Mouse (Mus musculus) heart, adult 2 months (tissue): ENCODE data around the gene Stard3nl. TPM values are rescaled to one million over a fixed set of nuclear protein-coding genes. Genes with fewer than 3 reads are reported as not detected.

ENCODE experiments used
- DNase-seq, 2 experiments: peaks; one replicate each; pipeline ENCODE4 v3.0.0; 2021
- H3K27ac ChIP-seq: fragments of 200-600 bp; 2 replicates; pipeline ENCODE4 v1.8.1; 2022
- H3K27me3 ChIP-seq: fragments of 200-500 bp; 2 replicates; pipeline ENCODE4 v1.6.1; 2012; ENCODE audit warnings: mild to moderate bottlenecking, low read length, inconsistent platforms, mixed read lengths; ENCODE audit not compliant: control insufficient read depth, insufficient read depth
- H3K36me3 ChIP-seq: fragments of 200-500 bp; 2 replicates; pipeline ENCODE4 v1.6.1; 2012; ENCODE audit warnings: low read length, inconsistent platforms; ENCODE audit not compliant: control insufficient read depth, insufficient read depth
- H3K4me1 ChIP-seq: fragments of 200-500 bp; 2 replicates; pipeline ENCODE4 v1.6.1; 2011; ENCODE audit warnings: low read length; ENCODE audit not compliant: control insufficient read depth, insufficient read depth
- H3K4me3 ChIP-seq: fragments of 200-600 bp; 2 replicates; pipeline ENCODE4 v1.8.1; 2022
- H3K79me2 ChIP-seq: fragments of 200-500 bp; replicated peaks from 2 replicates; pipeline ENCODE4 v1.6.1; 2012; ENCODE audit warnings: mild to moderate bottlenecking, inconsistent platforms, low read length, moderate library complexity, mixed read lengths; ENCODE audit not compliant: control insufficient read depth, insufficient read depth
- H3K9ac ChIP-seq: fragments of 200-500 bp; 2 replicates; pipeline ENCODE4 v1.6.1; 2012; ENCODE audit warnings: low read depth, mild to moderate bottlenecking, control low read depth, inconsistent platforms, low read length, mixed read lengths
- CTCF ChIP-seq: fragments of 200-600 bp; IDR thresholded peaks from 2 replicates; pipeline ENCODE4 v1.8.1; 2022; ENCODE audit warnings: antibody characterized with exemption, mild to moderate bottlenecking, moderate library complexity
- EP300 ChIP-seq: fragments of 200-500 bp; IDR thresholded peaks from 2 replicates; pipeline ENCODE4 v1.6.1; 2011; ENCODE audit warnings: low read depth, low read length, control low read depth; ENCODE audit not compliant: insufficient read depth
- POLR2A ChIP-seq: fragments of 200-500 bp; IDR thresholded peaks from 2 replicates; pipeline ENCODE4 v1.6.1; 2011; ENCODE audit warnings: mild to moderate bottlenecking, low read depth, low read length, control low read depth; ENCODE audit not compliant: insufficient read depth
- WGBS: fragments of 180-500 bp; shearing (Covaris S2); methylation state at CpG from one replicate; pipeline ENCODE4 v1.1.7; 2018; 5-methylcytosine and 5-hydroxymethylcytosine counted together
- intact Hi-C: fragments of 180-260 bp; cut with DNase I; formaldehyde crosslinking; loops from one replicate; pipeline ENCODE4 v1.15.1; 2025
- long read RNA-seq: library from polyadenylated mRNA; stranded (forward); transcript quantifications from one replicate; pipeline ENCODE4 v2.0.0, GENCODE M21; 2021
- polyA plus RNA-seq: library from polyadenylated mRNA; depleted of rRNA; stranded (reverse); fragments of >200 nt; gene quantifications from 2 replicates; pipeline ENCODE4 v1.2.3, GENCODE M21; 2012; rRNA removed
- total RNA-seq, 2 experiments: library from RNA; stranded (reverse); gene quantifications; 2 replicates each; pipeline ENCODE4 v1.2.3; 2021

The Stard3nl gene
- total RNA-seq = 10 to 100 TPM; 13.3 to 14.6 TPM
- polyA plus RNA-seq = 14.6 and 20.4 TPM in 2 replicates
- long read RNA-seq, transcript Stard3nl-201 (9 exons, 1,327 nt) = major isoform, 17 of 19 reads
- long read RNA-seq, partial matches to known transcripts = 0 of 19 reads
- long read RNA-seq, other reads (novel, unspliced or antisense) = 0 of 19 reads

- Histone ChIP-seq H3K27me3 (no peaks in the 10 kb centered on the region), H3K9ac (peak within 1 kb of the TSS; percentile 95), H3K36me3 (peaks cover 4% of the 10 kb centered on the region), H3K79me2 (no peaks in the 10 kb centered on the region), H3K27ac (peak within 1 kb of the TSS; percentile 95), H3K4me3 (peak within 1 kb of the TSS; percentile 82), H3K4me1 (peaks cover 2% of the 10 kb centered on the region)
- intact Hi-C loops = loop anchor here (5.0 kb wide), 1 partner anchor 34 kb away; no protein-coding TSS in a partner anchor
- peak; percentile 78 for TF ChIP-seq POLR2A
- TF ChIP-seq EP300 = 0 out of 2 replicates have a peak, but pooled peaks have one; percentile 12
- TF ChIP-seq CTCF = no peak; the same call in 1 of the 2 replicates
- under 1% methylated on average over 37 of the region's 37 CpGs for WGBS
- peak; percentile 99 for DNase-seq
Observed at GRCm38 (mm10) chr13:19395688-19396354, at the start of gene Stard3nl. Stard3nl (minus strand) TSS chr13:19395795.

- Histone ChIP-seq H3K79me2 (no peaks in the 10 kb centered on the region), H3K4me3 (no peak overlapping the region), H3K27me3 (no peaks in the 10 kb centered on the region), H3K9ac (no peak overlapping the region), H3K4me1 (no peaks in the 10 kb centered on the region), H3K27ac (no peak overlapping the region), H3K36me3 (no peaks in the 10 kb centered on the region)
- 72% methylated on average over 10 of the region's 10 CpGs for WGBS
- intact Hi-C loops = loop anchor here (2.0 kb wide), 1 partner anchor 73 kb away; no protein-coding TSS in a partner anchor
- DNase-seq = peak in 1 of 2 experiments; percentile 36
- TF ChIP-seq POLR2A (no peak), EP300 (no peak), CTCF (peak; percentile 79)
Observed at GRCm38 (mm10) chr13:19438040-19438439, 42.4 kb upstream of the Stard3nl start.

DNA sequence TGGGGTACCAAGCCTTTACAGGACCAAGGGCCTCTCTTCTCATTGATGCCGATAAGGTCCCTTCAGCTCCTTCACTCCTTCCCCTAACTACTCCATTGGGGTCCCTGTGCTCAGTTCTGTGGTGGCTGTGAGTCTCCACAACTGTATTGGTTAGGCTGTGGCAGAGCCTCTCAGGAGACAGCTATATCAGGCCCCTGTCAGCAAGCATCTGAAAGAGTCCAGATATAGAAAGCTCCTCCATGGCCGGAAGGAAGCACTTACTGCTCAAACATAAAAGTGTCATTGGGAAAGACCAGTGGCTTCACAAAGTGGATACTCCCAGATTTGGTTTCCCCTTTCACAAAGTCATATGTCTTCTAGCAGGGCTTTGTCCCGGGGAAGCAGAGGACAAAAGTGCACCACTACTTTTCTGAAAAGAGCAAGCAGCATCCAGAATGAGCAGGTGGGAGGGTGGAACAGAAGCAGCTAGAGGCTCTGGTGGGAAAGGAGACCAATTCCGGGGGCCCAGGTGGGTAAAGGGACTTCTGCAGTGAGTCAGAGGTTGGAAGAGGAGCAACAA lies 34.3 kb upstream of the Stard3nl start:
- Histone ChIP-seq H3K4me3 (no peak overlapping the region), H3K79me2 (no peaks in the 10 kb centered on the region), H3K27me3 (no peaks in the 10 kb centered on the region), H3K36me3 (no peaks in the 10 kb centered on the region), H3K27ac (no peak overlapping the region), H3K4me1 (no peaks in the 10 kb centered on the region; the same call in 1 of the 2 replicates), H3K9ac (no peak overlapping the region)
- 36% methylated on average over 4 of the region's 4 CpGs for WGBS
- no peak for DNase-seq
- intact Hi-C loops = no loop called here
- no peak for TF ChIP-seq EP300
- no peak for TF ChIP-seq POLR2A
- no peak for TF ChIP-seq CTCF

GRCm38 (mm10) chr13:19428076-19428475 lies 32.5 kb upstream of the Stard3nl start:
- DNase-seq = no peak
- H3K4me3 ChIP-seq = no peak overlapping the region
- H3K4me1 ChIP-seq = no peaks in the 10 kb centered on the region; the same call in 1 of the 2 replicates
- no peaks in the 10 kb centered on the region for H3K36me3 ChIP-seq
- H3K27ac ChIP-seq = no peak overlapping the region
- no peaks in the 10 kb centered on the region for H3K79me2 ChIP-seq
- 81% methylated on average over 5 of the region's 5 CpGs for WGBS
- intact Hi-C loops = no loop called here
- no peak overlapping the region for H3K9ac ChIP-seq
- no peak for TF ChIP-seq POLR2A
- no peak for TF ChIP-seq CTCF
- TF ChIP-seq EP300 = no peak
- H3K27me3 ChIP-seq = no peaks in the 10 kb centered on the region

DNA sequence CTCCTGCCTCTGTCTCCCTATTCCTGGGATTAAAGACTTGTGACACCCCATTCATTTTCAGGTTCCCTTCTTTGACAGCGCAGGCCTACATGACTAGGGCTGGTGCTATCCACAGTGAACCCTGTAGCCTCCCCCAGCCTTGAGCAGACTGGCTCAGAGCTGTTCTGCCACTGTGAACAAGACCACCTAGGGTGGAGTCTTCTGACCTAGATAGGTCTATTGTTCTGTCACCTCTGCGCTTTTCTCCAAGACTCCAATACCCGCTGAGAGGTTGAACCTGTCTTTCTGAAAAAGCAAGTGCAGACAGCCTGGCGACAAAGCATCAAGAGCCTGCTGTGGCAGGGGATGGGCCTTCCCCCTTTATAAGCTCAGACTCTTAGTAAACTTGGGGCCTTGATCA lies 29.0 kb upstream of the Stard3nl start:
- Histone ChIP-seq H3K4me3 (no peak overlapping the region), H3K9ac (no peak overlapping the region), H3K27me3 (no peaks in the 10 kb centered on the region), H3K27ac (no peak overlapping the region), H3K79me2 (no peaks in the 10 kb centered on the region), H3K36me3 (no peaks in the 10 kb centered on the region), H3K4me1 (no peaks in the 10 kb centered on the region)
- 91% methylated on average over 4 of the region's 4 CpGs for WGBS
- TF ChIP-seq CTCF = no peak
- no peak for TF ChIP-seq POLR2A
- no peak for TF ChIP-seq EP300
- no peak for DNase-seq
- intact Hi-C loops = no loop called here

- H3K36me3 ChIP-seq = no peaks in the 10 kb centered on the region
- DNase-seq = no peak
- 77% methylated on average over 1 of the region's 1 CpGs for WGBS
- intact Hi-C loops = no loop called here
- H3K27ac ChIP-seq = no peak overlapping the region
- H3K4me1 ChIP-seq = no peaks in the 10 kb centered on the region
- no peaks in the 10 kb centered on the region for H3K27me3 ChIP-seq
- no peak for TF ChIP-seq EP300
- no peak for TF ChIP-seq POLR2A
- no peak for TF ChIP-seq CTCF
- no peak overlapping the region for H3K9ac ChIP-seq
- H3K4me3 ChIP-seq = no peak overlapping the region
- no peaks in the 10 kb centered on the region for H3K79me2 ChIP-seq
Observed at GRCm38 (mm10) chr13:19422521-19422920, 26.9 kb upstream of the Stard3nl start.
